Mouse (Mus musculus) heart, postnatal 36 days (tissue): Measurements from ENCODE around the gene Atp5h. TPM values are rescaled to one million over a fixed set of nuclear protein-coding genes. Genes with fewer than 3 reads are reported as not detected.
"Not testable (repeated sequence)": the region's sequence is repeated elsewhere in the genome, so short reads cannot be mapped to it uniquely, and the experiment has no call there.

ENCODE experiments used
- DNase-seq, 2 experiments: peaks; one replicate each; pipeline ENCODE4 v3.0.0; 2021 to 2022
- intact Hi-C: fragments of 180-260 bp; cut with DNase I; formaldehyde crosslinking; loops from one replicate; pipeline ENCODE4 v1.15.1; 2025
- total RNA-seq, 2 experiments: library from RNA; stranded (reverse); gene quantifications; 2 replicates each; pipeline ENCODE4 v1.2.3; 2021

Gene Atp5h
- total RNA-seq, 2 experiments from 2014 or later: 2,281 to 2,357 TPM

GRCm38 (mm10) chr11:115403338-115404124 is 16.2 kb downstream of the Atp5h start, which contains the start of gene Mrpl58:
TSS of gene Mrpl58 (plus strand) at chr11:115403752.
- peak; percentile 87 to 94 for DNase-seq
- intact Hi-C loops: loop anchor here (2.0 kb wide), 1 partner anchor 21 kb away; no protein-coding TSS in a partner anchor

- DNase-seq: no peak
- intact Hi-C loops: no loop called here
Observed at GRCm38 (mm10) chr11:115400630-115401391, 19.0 kb downstream of the Atp5h start.

DNA sequence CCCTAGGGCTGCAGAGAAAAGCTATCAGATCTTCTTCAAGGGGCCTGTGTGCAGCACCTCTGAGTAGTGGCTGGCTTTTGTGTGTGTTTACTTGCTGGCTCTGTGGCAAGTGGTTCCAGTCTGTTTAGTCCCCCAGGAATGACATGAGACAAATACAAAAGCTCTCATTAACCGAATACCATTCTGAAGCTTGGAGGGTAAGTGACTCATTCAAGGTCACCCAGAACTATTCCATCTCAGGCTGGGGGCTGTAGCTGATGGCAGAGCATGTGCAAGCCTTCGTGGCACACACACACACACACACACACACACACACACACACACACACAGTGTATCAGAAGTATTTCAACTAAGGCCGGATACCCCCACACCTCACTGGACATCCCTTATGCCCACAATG is 19.6 kb downstream of the Atp5h start:
- DNase-seq: no peak
- intact Hi-C loops: no loop called here

DNA sequence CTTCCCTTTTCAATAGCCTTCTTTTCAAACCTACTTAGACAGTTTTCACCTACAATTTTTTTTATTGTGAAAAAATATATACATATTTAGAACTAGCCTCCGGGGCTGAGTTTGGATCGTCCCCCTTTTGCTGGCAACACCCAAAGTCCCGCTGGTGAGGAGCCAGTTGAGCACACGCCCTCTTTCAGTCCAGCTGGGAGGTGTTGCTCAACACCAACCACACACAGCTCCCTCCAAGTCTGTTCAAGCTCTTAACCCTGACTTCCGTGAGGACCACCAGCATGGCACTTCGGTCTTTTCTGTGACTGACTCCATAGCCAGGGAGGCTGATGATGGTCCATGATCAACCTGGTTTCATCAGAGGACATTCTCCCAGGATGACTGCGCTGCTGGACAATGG is 21.7 kb downstream of the Atp5h start:
- no peak for DNase-seq
- intact Hi-C loops: no loop called here

- intact Hi-C loops: no loop called here
- DNase-seq: no peak
Observed at GRCm38 (mm10) chr11:115393721-115394325, 25.9 kb downstream of the Atp5h start.

- intact Hi-C loops: no loop called here
- DNase-seq: no peak
Observed at GRCm38 (mm10) chr11:115391358-115391757, 28.4 kb downstream of the Atp5h start.

GRCm38 (mm10) chr11:115386859-115387258 is 32.9 kb downstream of the Atp5h start:
- intact Hi-C loops, DNase-seq: not testable (repeated sequence)

- no peak for DNase-seq
- intact Hi-C loops: no loop called here
Observed at GRCm38 (mm10) chr11:115384587-115384986, 35.2 kb downstream of the Atp5h start.

DNA sequence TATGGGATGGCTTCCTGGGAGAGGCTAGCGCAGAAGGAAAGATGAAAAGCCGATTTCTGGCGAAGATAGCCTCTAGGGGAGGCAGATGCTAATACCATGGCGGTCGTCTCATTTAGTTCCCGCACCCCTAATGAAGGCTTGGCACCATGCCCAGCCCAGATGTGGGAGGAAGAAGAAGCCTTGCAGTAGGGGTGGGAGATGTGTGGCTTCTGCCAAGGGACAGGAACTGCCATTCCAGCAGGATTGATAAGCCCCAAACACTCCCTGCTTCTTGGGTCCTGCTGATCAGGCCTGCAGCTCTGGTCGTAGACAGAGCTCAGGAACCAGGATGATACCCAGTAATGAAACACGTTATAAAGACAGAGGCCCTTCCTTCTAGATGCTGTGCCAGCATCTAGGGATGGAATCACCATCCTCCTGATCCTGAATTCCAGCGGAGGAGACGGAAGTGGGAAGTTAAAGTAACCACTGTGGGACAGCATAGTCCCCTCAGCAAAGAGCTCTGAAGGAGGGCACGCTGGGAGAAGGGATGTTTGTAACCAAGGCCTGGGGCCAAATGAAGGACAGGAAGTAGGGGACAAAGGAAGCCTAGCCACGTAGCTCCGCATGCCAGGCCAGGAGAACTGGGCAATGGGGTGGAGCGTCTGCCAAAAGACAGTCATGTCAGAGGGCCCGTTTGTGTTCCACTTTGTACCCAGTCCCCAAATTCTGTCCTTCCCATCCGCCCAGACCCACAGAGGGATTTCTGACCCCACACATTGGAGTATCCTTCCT is 35.9 kb downstream of the Atp5h start:
- peak in 1 of 2 experiments; percentile 14 for DNase-seq
- intact Hi-C loops: loop anchor here (2.0 kb wide), 2 partner anchors 19 to 29 kb away; partner anchors contain the start of gene Mrpl58

GRCm38 (mm10) chr11:115382891-115383290 is 36.9 kb downstream of the Atp5h start:
- intact Hi-C loops: loop anchor here (2.0 kb wide), 2 partner anchors 20 to 30 kb away; partner anchors contain the start of gene Mrpl58
- no peak for DNase-seq

- DNase-seq: peak; percentile 90 to 93
- intact Hi-C loops: loop anchor here (2.0 kb wide), 2 partner anchors 21 to 31 kb away; partner anchors contain the start of gene Mrpl58
Observed at GRCm38 (mm10) chr11:115381743-115382539, 37.8 kb downstream of the Atp5h start, which contains the start of gene Cdr2l. TSS of gene Cdr2l (plus strand) at chr11:115381916.

- intact Hi-C loops: no loop called here
- DNase-seq: no peak
Observed at GRCm38 (mm10) chr11:115381276-115381675, 38.5 kb downstream of the Atp5h start.

GRCm38 (mm10) chr11:115377854-115378253 is 41.9 kb downstream of the Atp5h start:
- intact Hi-C loops: no loop called here
- no peak for DNase-seq

DNA sequence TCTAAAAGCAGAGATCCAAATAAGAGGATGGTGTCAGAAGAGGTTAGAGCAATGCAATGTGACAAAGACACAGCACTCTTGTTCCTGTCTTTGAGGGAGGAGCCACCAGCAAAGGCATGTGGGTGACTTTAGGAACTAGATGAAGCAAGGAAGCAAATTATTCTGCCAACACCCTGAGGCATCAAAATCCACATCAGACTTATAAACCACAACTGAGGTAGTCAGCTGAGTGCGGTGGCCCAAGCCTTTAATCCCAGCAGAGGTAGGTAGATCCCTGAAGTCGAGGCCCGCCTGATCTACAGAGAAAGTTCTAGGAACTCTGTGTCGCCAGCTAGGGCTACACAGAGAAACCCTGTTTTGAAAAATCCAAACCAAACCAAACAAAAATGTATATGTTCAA is 42.5 kb downstream of the Atp5h start:
- intact Hi-C loops: no loop called here
- no peak for DNase-seq

- intact Hi-C loops: no loop called here
- DNase-seq: no peak
Observed at GRCm38 (mm10) chr11:115376722-115377121, 43.0 kb downstream of the Atp5h start.

DNA sequence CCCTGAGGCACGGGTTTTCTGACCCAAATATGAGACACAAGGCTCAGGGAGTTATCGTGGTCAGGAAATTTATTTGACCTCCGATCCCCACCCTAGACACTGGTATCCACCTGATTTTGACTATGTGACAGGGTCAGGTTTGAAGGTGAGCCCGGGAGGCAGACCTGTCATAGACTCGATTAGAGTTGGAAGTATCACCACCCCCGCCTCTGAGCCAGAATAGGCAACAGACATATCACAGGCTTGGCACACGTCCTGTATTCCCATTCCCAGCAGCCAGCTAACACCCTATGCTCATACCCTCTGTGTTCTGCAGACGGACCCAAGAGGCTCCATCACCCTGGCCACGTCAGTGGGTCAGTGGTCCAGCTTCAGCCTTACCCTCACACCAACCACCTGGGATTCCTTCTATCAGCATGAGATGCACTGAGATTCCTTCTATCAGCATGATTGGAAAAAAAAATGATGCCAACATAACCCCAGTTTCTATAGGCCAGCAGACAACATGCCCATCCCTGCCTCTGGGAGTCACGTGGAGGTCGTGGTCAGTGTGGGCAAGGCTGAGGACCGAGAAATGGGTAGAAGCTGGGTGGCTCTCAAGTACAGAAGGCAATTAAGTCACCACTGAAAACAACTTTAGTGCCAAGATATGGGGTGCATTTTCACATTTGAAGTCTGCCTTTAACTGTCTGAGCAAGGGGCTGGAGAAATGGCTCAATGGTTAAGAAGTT is 44.9 kb downstream of the Atp5h start:
- no peak for DNase-seq
- intact Hi-C loops: no loop called here

GRCm38 (mm10) chr11:115373805-115374694 is 45.7 kb downstream of the Atp5h start:
- intact Hi-C loops: no loop called here
- peak; percentile 69 to 75 for DNase-seq

- no peak for DNase-seq
- intact Hi-C loops: no loop called here
Observed at GRCm38 (mm10) chr11:115372737-115373136, 47.0 kb downstream of the Atp5h start.
